Mouse (Mus musculus) midbrain, embryonic 15.5 days (tissue): Measurements from ENCODE around the gene Zfp523. TPM values are rescaled to one million over a fixed set of nuclear protein-coding genes. Genes with fewer than 3 reads are reported as not detected.

Experiments used
- ATAC-seq: fragments of 200-750 bp; cut with Nextera tagmentation; replicated peaks from 2 replicates; pipeline ENCODE4 v1.8.0; 2017; ENCODE audit warnings: moderate TSS enrichment
- H3K27ac ChIP-seq: fragments of 300-500 bp; sonication (generic); 2 replicates; pipeline ENCODE4 v1.5.1; 2015; ENCODE audit warnings: mild to moderate bottlenecking, inconsistent platforms
- H3K27me3 ChIP-seq: fragments of 300-500 bp; sonication (generic); replicated peaks from 2 replicates; pipeline ENCODE4 v1.6.1; 2015; ENCODE audit warnings: inconsistent platforms
- H3K36me3 ChIP-seq: fragments of 300-500 bp; sonication (generic); replicated peaks from 2 replicates; pipeline ENCODE4 v1.6.1; 2015; ENCODE audit warnings: inconsistent platforms
- H3K4me1 ChIP-seq: fragments of 300-500 bp; sonication (generic); 2 replicates; pipeline ENCODE4 v1.6.1; 2015; ENCODE audit warnings: inconsistent platforms
- H3K4me2 ChIP-seq: fragments of 300-500 bp; sonication (generic); 2 replicates; pipeline ENCODE4 v1.6.1; 2015; ENCODE audit warnings: inconsistent platforms, mild to moderate bottlenecking, moderate library complexity
- H3K4me3 ChIP-seq: fragments of 300-500 bp; sonication (generic); 2 replicates; pipeline ENCODE4 v1.5.1; 2015; ENCODE audit warnings: mild to moderate bottlenecking, inconsistent platforms
- H3K9ac ChIP-seq: fragments of 300-500 bp; sonication (generic); 2 replicates; pipeline ENCODE4 v1.6.1; 2015; ENCODE audit warnings: mild to moderate bottlenecking, inconsistent platforms
- H3K9me3 ChIP-seq: fragments of 300-500 bp; sonication (generic); 2 replicates; pipeline ENCODE4 v1.6.1; 2016; ENCODE audit warnings: inconsistent platforms
- WGBS: fragments of 180-500 bp; shearing (Covaris S2); methylation state at CpG from one replicate; pipeline ENCODE4 v1.1.7; 2015; ENCODE audit warnings: mixed read lengths; 5-methylcytosine and 5-hydroxymethylcytosine counted together
- polyA plus RNA-seq: library from polyadenylated mRNA; unstranded; fragments of >200 nt; fragmentation: Nextera tagmentation; extraction: Ambion mirVana; gene quantifications from 2 replicates; pipeline ENCODE4 v1.2.1, GENCODE M21; 2015

The Zfp523 gene
- polyA plus RNA-seq, 1 experiment from 2014 or later: 55.0 TPM

- Histone ChIP-seq H3K36me3 (peaks cover 9% of the 10 kb centered on the region; the same call in 1 of the 2 replicates), H3K27me3 (no peaks in the 10 kb centered on the region), H3K4me2 (no peak overlapping the region), H3K9ac (no peak overlapping the region), H3K9me3 (no peaks in the 10 kb centered on the region), H3K27ac (no peak overlapping the region), H3K4me1 (0 out of 2 replicates have a peak, but pooled peaks cover 3% of the 10 kb centered on the region), H3K4me3 (no peak overlapping the region)
- 12% methylated on average over 6 of the region's 6 CpGs for whole genome bisulfite sequencing
- ATAC-seq: no peak; the same call in 1 of the 2 replicates
These were observed 13.3 kb upstream of the Zfp523 start for GRCm38 (mm10) chr17:28163666-28164065.

- WGBS: 89% methylated on average over 6 of the region's 6 CpGs
- no peak overlapping the region for H3K9ac ChIP-seq
- H3K9me3 ChIP-seq: no peaks in the 10 kb centered on the region
- H3K4me2 ChIP-seq: no peak overlapping the region
- peaks cover 11% of the 10 kb centered on the region; the same call in 1 of the 2 replicates for H3K36me3 ChIP-seq
- no peaks in the 10 kb centered on the region for H3K27me3 ChIP-seq
- no peak for ATAC-seq
- H3K27ac ChIP-seq: no peak overlapping the region
- peaks cover 10% of the 10 kb centered on the region for H3K4me1 ChIP-seq
- no peak overlapping the region for H3K4me3 ChIP-seq
These were observed 6.2 kb upstream of the Zfp523 start for GRCm38 (mm10) chr17:28170460-28171305.

- peaks cover 7% of the 10 kb centered on the region; the same call in 1 of the 2 replicates for H3K36me3 ChIP-seq
- H3K27me3 ChIP-seq: no peaks in the 10 kb centered on the region
- no peak overlapping the region for H3K9ac ChIP-seq
- peaks cover 20% of the 10 kb centered on the region for H3K4me1 ChIP-seq
- H3K9me3 ChIP-seq: no peaks in the 10 kb centered on the region
- ATAC-seq: no peak
- no peak overlapping the region for H3K27ac ChIP-seq
- H3K4me2 ChIP-seq: no peak overlapping the region
- no peak overlapping the region for H3K4me3 ChIP-seq
- WGBS: 73% methylated on average over 9 of the region's 9 CpGs
These were observed 4.2 kb upstream of the Zfp523 start for GRCm38 (mm10) chr17:28172690-28173089.

GRCm38 (mm10) chr17:28177540-28178046 lies 664 bp downstream of the Zfp523 start:
- no peaks in the 10 kb centered on the region for H3K9me3 ChIP-seq
- H3K9ac ChIP-seq: peak overlapping the region; percentile 96
- peak; percentile 73 for ATAC-seq
- H3K4me3 ChIP-seq: peak overlapping the region; percentile 78
- H3K27me3 ChIP-seq: no peaks in the 10 kb centered on the region
- H3K36me3 ChIP-seq: no peaks in the 10 kb centered on the region
- peaks cover 54% of the 10 kb centered on the region for H3K4me1 ChIP-seq
- whole genome bisulfite sequencing: 8% methylated on average over 22 of the region's 22 CpGs
- H3K27ac ChIP-seq: peak overlapping the region; percentile 95
- H3K4me2 ChIP-seq: peak overlapping the region; percentile 88

GRCm38 (mm10) chr17:28180331-28180730 lies 3.4 kb downstream of the Zfp523 start:
- H3K4me2 ChIP-seq: no peak overlapping the region
- WGBS: 41% methylated on average over 4 of the region's 4 CpGs
- no peaks in the 10 kb centered on the region for H3K9me3 ChIP-seq
- ATAC-seq: no peak
- no peak overlapping the region for H3K4me3 ChIP-seq
- no peaks in the 10 kb centered on the region for H3K36me3 ChIP-seq
- H3K9ac ChIP-seq: no peak overlapping the region
- H3K4me1 ChIP-seq: peaks cover 50% of the 10 kb centered on the region
- H3K27ac ChIP-seq: no peak overlapping the region
- no peaks in the 10 kb centered on the region for H3K27me3 ChIP-seq

GRCm38 (mm10) chr17:28180783-28181544 lies 4.0 kb downstream of the Zfp523 start:
- 87% methylated on average over 15 of the region's 15 CpGs for WGBS
- no peaks in the 10 kb centered on the region for H3K9me3 ChIP-seq
- H3K9ac ChIP-seq: no peak overlapping the region
- H3K27ac ChIP-seq: no peak overlapping the region
- no peak overlapping the region for H3K4me2 ChIP-seq
- H3K27me3 ChIP-seq: no peaks in the 10 kb centered on the region
- H3K4me3 ChIP-seq: no peak overlapping the region
- H3K36me3 ChIP-seq: no peaks in the 10 kb centered on the region
- H3K4me1 ChIP-seq: peaks cover 43% of the 10 kb centered on the region
- no peak for ATAC-seq

GRCm38 (mm10) chr17:28184971-28185638 lies 8.2 kb downstream of the Zfp523 start:
- Histone ChIP-seq H3K9ac (no peak overlapping the region), H3K4me2 (no peak overlapping the region), H3K9me3 (no peaks in the 10 kb centered on the region), H3K27me3 (no peaks in the 10 kb centered on the region), H3K4me3 (no peak overlapping the region), H3K27ac (no peak overlapping the region; the same call in 1 of the 2 replicates), H3K4me1 (peaks cover 15% of the 10 kb centered on the region; the same call in 1 of the 2 replicates), H3K36me3 (0 out of 2 replicates have a peak, but pooled peaks cover 4% of the 10 kb centered on the region)
- ATAC-seq: no peak
- 85% methylated on average over 7 of the region's 7 CpGs for WGBS

GRCm38 (mm10) chr17:28188313-28188712 lies 11.4 kb downstream of the Zfp523 start:
- H3K36me3 ChIP-seq: peaks cover 20% of the 10 kb centered on the region
- ATAC-seq: no peak
- H3K27ac ChIP-seq: no peak overlapping the region
- no peak overlapping the region for H3K4me3 ChIP-seq
- no peaks in the 10 kb centered on the region for H3K27me3 ChIP-seq
- no peak overlapping the region for H3K4me2 ChIP-seq
- H3K9me3 ChIP-seq: no peaks in the 10 kb centered on the region
- WGBS: 86% methylated on average over 5 of the region's 5 CpGs
- H3K9ac ChIP-seq: no peak overlapping the region
- H3K4me1 ChIP-seq: no peaks in the 10 kb centered on the region

GRCm38 (mm10) chr17:28192754-28193153 lies 15.8 kb downstream of the Zfp523 start:
- WGBS: 74% methylated on average over 1 of the region's 1 CpGs

GRCm38 (mm10) chr17:28193559-28193958 lies 16.6 kb downstream of the Zfp523 start:
- whole genome bisulfite sequencing: 84% methylated on average over 3 of the region's 3 CpGs
- no peak overlapping the region for H3K4me2 ChIP-seq
- ATAC-seq: no peak

More at GRCm38 (mm10) chr17:28192754-28193153, 15.8 kb downstream of the Zfp523 start:
- Histone ChIP-seq H3K9me3 (no peaks in the 10 kb centered on the region), H3K27me3 (no peaks in the 10 kb centered on the region), H3K36me3 (peaks cover 33% of the 10 kb centered on the region), H3K4me3 (no peak overlapping the region), H3K4me2 (no peak overlapping the region), H3K27ac (no peak overlapping the region), H3K4me1 (no peaks in the 10 kb centered on the region), H3K9ac (no peak overlapping the region)
- no peak for ATAC-seq

GRCm38 (mm10) chr17:28195033-28195432 lies 18.1 kb downstream of the Zfp523 start:
- Histone ChIP-seq H3K36me3 (peaks cover 37% of the 10 kb centered on the region), H3K4me3 (no peak overlapping the region), H3K9ac (no peak overlapping the region), H3K27ac (no peak overlapping the region), H3K9me3 (no peaks in the 10 kb centered on the region), H3K4me1 (no peaks in the 10 kb centered on the region), H3K27me3 (no peaks in the 10 kb centered on the region), H3K4me2 (no peak overlapping the region)
- ATAC-seq: no peak
- 97% methylated on average over 10 of the region's 10 CpGs for WGBS

More at GRCm38 (mm10) chr17:28193559-28193958, 16.6 kb downstream of the Zfp523 start:
- Histone ChIP-seq H3K4me1 (no peaks in the 10 kb centered on the region), H3K9ac (no peak overlapping the region), H3K4me3 (no peak overlapping the region), H3K36me3 (peaks cover 33% of the 10 kb centered on the region), H3K27ac (no peak overlapping the region), H3K9me3 (no peaks in the 10 kb centered on the region), H3K27me3 (no peaks in the 10 kb centered on the region)

- Histone ChIP-seq H3K36me3 (peaks cover 46% of the 10 kb centered on the region), H3K4me3 (no peak overlapping the region), H3K9me3 (no peaks in the 10 kb centered on the region), H3K4me1 (no peaks in the 10 kb centered on the region), H3K4me2 (no peak overlapping the region), H3K27me3 (no peaks in the 10 kb centered on the region), H3K9ac (no peak overlapping the region), H3K27ac (no peak overlapping the region)
- WGBS: 75% methylated on average over 18 of the region's 18 CpGs
- ATAC-seq: no peak
These were observed 20.7 kb downstream of the Zfp523 start for GRCm38 (mm10) chr17:28197646-28198045.
